Mouse (Mus musculus) liver, embryonic 14.5 days (tissue): ENCODE data around the gene Celf2. TPM values are rescaled to one million over a fixed set of nuclear protein-coding genes. Genes with fewer than 3 reads are reported as not detected.

Source experiments
- ATAC-seq: fragments of 200-750 bp; cut with Nextera tagmentation; 2 replicates; pipeline ENCODE4 v1.8.0; 2017; ENCODE audit warnings: moderate number of reproducible peaks, mild to moderate bottlenecking, moderate library complexity; ENCODE audit not compliant: insufficient read depth
- DNase-seq, 3 experiments: peaks; one replicate each; pipeline ENCODE4 v3.0.0-alpha.2; 2012 to 2013; ENCODE audit warnings: low read depth in 3 of 3, low spot score in 3 of 3
- H3K27ac ChIP-seq: fragments of 300-500 bp; sonication (generic); 2 replicates; pipeline ENCODE4 v1.5.1; 2014; ENCODE audit warnings: moderate library complexity, mild to moderate bottlenecking, control low read depth, inconsistent platforms
- H3K27me3 ChIP-seq: fragments of 300-500 bp; sonication (generic); 2 replicates; pipeline ENCODE4 v1.6.1; 2014; ENCODE audit warnings: mild to moderate bottlenecking, low read length, moderate library complexity; ENCODE audit not compliant: control insufficient read depth, insufficient read depth
- H3K36me3 ChIP-seq: fragments of 300-500 bp; sonication (generic); replicated peaks from 2 replicates; pipeline ENCODE4 v1.6.1; 2014; ENCODE audit warnings: low read depth; ENCODE audit not compliant: control insufficient read depth, insufficient read depth
- H3K4me1 ChIP-seq, 2 experiments: fragments of 200-500 bp in 1 of 2; fragments of 300-500 bp in 1 of 2; sonication (generic) in 1 of 2; replicated peaks; 2 replicates each; pipeline ENCODE4 v1.6.1; 2012 to 2014; ENCODE audit warnings: antibody characterized with exemption in 1 of 2, inconsistent platforms in 1 of 2, low read length in 1 of 2; ENCODE audit not compliant: control insufficient read depth in 2 of 2, insufficient read depth in 2 of 2
- H3K4me2 ChIP-seq: fragments of 300-500 bp; sonication (generic); 2 replicates; pipeline ENCODE4 v1.6.1; 2014; ENCODE audit warnings: low read depth, mild to moderate bottlenecking, control low read depth, moderate library complexity
- H3K4me3 ChIP-seq, 2 experiments: fragments of 200-500 bp in 1 of 2; fragments of 300-500 bp in 1 of 2; sonication (generic) in 1 of 2; 2 replicates each; pipeline ENCODE4 v1.5.1; 2012 to 2014; ENCODE audit warnings: low read depth in 2 of 2, low read length in 2 of 2, mild to moderate bottlenecking in 2 of 2, control low read depth in 1 of 2, inconsistent platforms in 1 of 2, moderate library complexity in 1 of 2; ENCODE audit not compliant: insufficient read depth in 1 of 2
- H3K9ac ChIP-seq: fragments of 300-500 bp; sonication (generic); replicated peaks from 2 replicates; pipeline ENCODE4 v1.6.1; 2014; ENCODE audit warnings: mild to moderate bottlenecking, control low read depth, moderate library complexity
- H3K9me3 ChIP-seq: fragments of 300-500 bp; sonication (generic); 2 replicates; pipeline ENCODE4 v1.6.1; 2016; ENCODE audit warnings: low read length, mixed read lengths; ENCODE audit not compliant: control insufficient read depth
- CTCF ChIP-seq: IDR thresholded peaks from 2 replicates; pipeline ENCODE4 v1.5.1; 2016; ENCODE audit warnings: antibody characterized with exemption, low read depth, control low read depth
- EP300 ChIP-seq: IDR thresholded peaks from 2 replicates; pipeline ENCODE4 v1.6.1; 2016; ENCODE audit warnings: antibody characterized with exemption, low read depth
- WGBS: fragments of 180-500 bp; shearing (Covaris S2); extraction: QIAGEN DNeasy Blood & Tissue Kit; methylation state at CpG from one replicate; pipeline ENCODE4 v1.1.7; 2014; ENCODE audit not compliant: insufficient replicate concordance; 5-methylcytosine and 5-hydroxymethylcytosine counted together
- polyA plus RNA-seq, 2 experiments: library from polyadenylated mRNA; depleted of rRNA in 1 of 2; stranded (reverse) in 1 of 2; unstranded in 1 of 2; fragments of >200 nt; fragmentation: Nextera tagmentation in 1 of 2; extraction: Ambion mirVana in 1 of 2; gene quantifications; 2 replicates each; pipeline versions ENCODE4 v1.2.1 to v1.2.3; 2012 to 2014

The Celf2 gene
- polyA plus RNA-seq, 2 experiments = 3.9 to 7.8 TPM

DNA sequence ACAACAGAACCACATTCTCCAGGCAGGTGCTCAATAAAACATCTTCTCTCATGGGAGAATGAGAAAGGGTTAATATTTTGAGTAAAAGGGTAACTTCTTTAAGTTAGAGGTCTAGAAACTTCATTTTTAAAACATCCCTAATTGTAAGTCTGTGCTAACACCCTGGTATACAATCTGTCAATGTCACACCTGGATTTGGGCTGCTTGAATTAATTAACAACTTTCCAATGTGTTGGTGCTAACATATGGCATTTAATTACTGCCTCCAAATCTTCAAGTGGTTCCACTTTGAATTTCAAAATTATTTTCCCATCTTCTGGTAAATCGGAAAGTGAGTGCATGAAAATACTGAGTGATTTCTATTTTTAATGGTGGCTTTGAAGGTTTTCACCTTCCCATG lies 890.9 kb downstream of the Celf2 start:
- Histone ChIP-seq H3K4me3 (no peak overlapping the region), H3K27me3 (no peaks in the 10 kb centered on the region), H3K4me2 (no peak overlapping the region), H3K9me3 (no peaks in the 10 kb centered on the region), H3K36me3 (no peaks in the 10 kb centered on the region), H3K9ac (no peak overlapping the region), H3K27ac (no peak overlapping the region), H3K4me1 (no peaks in the 10 kb centered on the region)
- 65% methylated on average over 1 of the region's 1 CpGs for WGBS
- DNase-seq (no peak), ATAC-seq (no peak)
- TF ChIP-seq EP300 = no peak
- no peak for TF ChIP-seq CTCF

DNA sequence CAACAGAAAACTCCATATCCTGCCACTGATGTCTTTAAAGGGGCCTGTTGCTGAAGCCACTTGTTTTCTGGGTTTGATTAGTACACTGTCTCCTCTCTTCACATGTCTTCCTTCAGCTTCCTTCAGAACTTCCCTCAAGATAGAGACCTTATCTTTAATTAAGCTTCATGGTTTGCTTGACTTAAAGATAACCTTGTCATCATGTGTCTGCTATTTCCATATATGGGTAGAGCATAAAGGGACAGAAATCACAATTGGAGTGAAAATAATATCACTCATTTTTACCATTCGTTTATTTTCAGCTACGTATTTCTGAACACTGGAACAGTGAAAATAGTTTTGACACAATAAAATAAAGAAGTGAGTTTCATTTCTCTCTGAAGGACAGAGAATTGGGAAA lies 905.0 kb downstream of the Celf2 start:
- ATAC-seq (no peak), DNase-seq (no peak)
- Histone ChIP-seq H3K4me2 (no peak overlapping the region), H3K27me3 (no peaks in the 10 kb centered on the region), H3K4me1 (no peaks in the 10 kb centered on the region), H3K9me3 (no peaks in the 10 kb centered on the region), H3K9ac (no peak overlapping the region), H3K4me3 (no peak overlapping the region), H3K36me3 (no peaks in the 10 kb centered on the region), H3K27ac (no peak overlapping the region)
- WGBS = 69% methylated on average over 2 of the region's 2 CpGs
- TF ChIP-seq EP300 (no peak), CTCF (no peak)

DNA sequence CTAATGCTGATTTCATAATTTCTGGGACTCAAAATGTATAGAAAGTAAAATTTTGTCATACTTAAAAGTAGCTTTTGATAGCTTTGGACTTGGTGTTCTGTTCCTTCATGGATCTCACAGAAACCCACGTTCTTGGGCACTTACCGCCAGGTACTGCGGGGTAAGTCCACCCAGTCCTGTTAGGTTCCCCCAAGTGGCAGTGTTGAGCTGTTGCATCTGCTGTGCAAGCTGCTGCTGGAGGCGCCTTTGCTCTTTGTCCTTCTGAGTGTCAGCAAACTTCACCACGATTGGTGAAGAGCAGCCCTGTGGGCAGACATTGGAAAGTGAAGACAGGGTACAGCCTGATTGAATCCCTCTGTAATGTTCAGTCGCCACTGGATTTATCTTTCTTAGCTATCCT lies 905.5 kb downstream of the Celf2 start:
- Histone ChIP-seq H3K27ac (no peak overlapping the region), H3K4me2 (no peak overlapping the region), H3K36me3 (no peaks in the 10 kb centered on the region), H3K9ac (no peak overlapping the region), H3K4me3 (no peak overlapping the region), H3K9me3 (no peaks in the 10 kb centered on the region), H3K27me3 (no peaks in the 10 kb centered on the region), H3K4me1 (no peaks in the 10 kb centered on the region)
- 64% methylated on average over 6 of the region's 6 CpGs for WGBS
- no peak for TF ChIP-seq EP300
- 0 out of 2 replicates have a peak, but pooled peaks have one; percentile 15 for TF ChIP-seq CTCF
- DNase-seq (no peak), ATAC-seq (no peak)

DNA sequence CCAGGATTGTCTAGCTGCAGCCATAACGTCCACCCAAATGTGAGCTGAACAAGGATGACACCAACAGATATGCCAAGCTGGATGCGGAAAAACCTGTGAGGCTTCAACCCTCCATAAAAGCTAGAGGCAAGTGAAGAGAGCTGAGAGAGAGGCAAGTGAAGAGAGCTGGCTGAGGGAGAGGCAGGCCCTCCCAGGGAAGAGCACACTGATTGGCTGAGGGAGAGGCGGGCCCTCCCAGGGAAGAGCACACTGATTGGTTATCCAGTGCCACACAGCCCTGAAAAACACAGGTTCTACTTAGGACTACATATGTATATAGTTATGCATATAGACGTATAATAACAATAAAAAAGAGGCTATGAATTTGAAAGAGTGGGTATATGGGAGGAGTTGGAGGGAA lies 907.2 kb downstream of the Celf2 start:
- H3K27ac ChIP-seq = no peak overlapping the region
- no peak overlapping the region for H3K4me3 ChIP-seq
- TF ChIP-seq CTCF (no peak), EP300 (no peak)
- H3K4me1 ChIP-seq = no peaks in the 10 kb centered on the region
- WGBS = 65% methylated on average over 4 of the region's 4 CpGs
- DNase-seq (no peak), ATAC-seq (peak; percentile 66; the same call in 1 of the 2 replicates)
- H3K36me3 ChIP-seq = no peaks in the 10 kb centered on the region
- no peak overlapping the region for H3K9ac ChIP-seq
- H3K4me2 ChIP-seq = no peak overlapping the region
- H3K9me3 ChIP-seq = no peaks in the 10 kb centered on the region
- no peaks in the 10 kb centered on the region for H3K27me3 ChIP-seq

DNA sequence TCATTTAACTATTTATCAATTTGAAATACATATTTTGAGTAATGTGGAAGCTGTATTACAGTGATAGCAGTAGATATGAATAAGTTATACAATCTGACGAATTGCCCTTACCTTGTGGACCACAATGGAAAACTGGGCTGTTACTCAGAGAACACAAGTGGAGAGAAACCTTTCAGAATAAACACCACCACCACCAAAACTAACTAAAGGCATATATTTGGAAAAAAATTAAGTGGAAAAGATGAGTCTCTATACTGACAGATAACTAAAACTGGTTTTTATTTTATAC lies 910.5 kb downstream of the Celf2 start:
- no peak overlapping the region for H3K9ac ChIP-seq
- H3K4me1 ChIP-seq = no peaks in the 10 kb centered on the region
- no peaks in the 10 kb centered on the region for H3K9me3 ChIP-seq
- no peaks in the 10 kb centered on the region for H3K27me3 ChIP-seq
- H3K36me3 ChIP-seq = no peaks in the 10 kb centered on the region
- no peak overlapping the region for H3K27ac ChIP-seq
- DNase-seq (no peak), ATAC-seq (no peak)
- WGBS = 56% methylated on average over 1 of the region's 1 CpGs
- TF ChIP-seq CTCF (no peak), EP300 (no peak)
- H3K4me3 ChIP-seq = no peak overlapping the region
- H3K4me2 ChIP-seq = no peak overlapping the region
